Mouse (Mus musculus) CH12.LX (cell line): ENCODE data around the gene Spata18. TPM values are rescaled to one million over a fixed set of nuclear protein-coding genes. Genes with fewer than 3 reads are reported as not detected.

Experiments used
- DNase-seq: peaks from one replicate; pipeline ENCODE4 v3.0.0-alpha.2; 2013; ENCODE audit errors: extremely low read depth
- H3K27ac ChIP-seq: 2 replicates; pipeline ENCODE4 v1.5.1; 2012; ENCODE audit warnings: low read depth, mild to moderate bottlenecking, control low read depth, moderate library complexity; ENCODE audit not compliant: insufficient read depth
- H3K27me3 ChIP-seq: replicated peaks from 2 replicates; pipeline ENCODE3; 2012; ENCODE audit warnings: inconsistent platforms
- H3K36me3 ChIP-seq, 2 experiments: replicated peaks in 1 of 2; 2 replicates each; pipeline versions ENCODE3 to v1.6.1; 2012; ENCODE audit warnings: inconsistent platforms in 1 of 2, low read length in 1 of 2, mild to moderate bottlenecking in 1 of 2, mixed read lengths in 1 of 2, moderate library complexity in 1 of 2; ENCODE audit not compliant: control insufficient read depth in 1 of 2, insufficient read depth in 1 of 2
- H3K4me1 ChIP-seq, 2 experiments: 2 replicates each; pipeline ENCODE4 v1.6.1; 2012; ENCODE audit warnings: inconsistent platforms in 1 of 2, moderate library complexity in 1 of 2; ENCODE audit not compliant: insufficient read depth in 2 of 2, control insufficient read depth in 1 of 2
- H3K4me2 ChIP-seq: 2 replicates; pipeline ENCODE4 v1.6.1; 2012; ENCODE audit warnings: low read depth, mild to moderate bottlenecking, control low read depth; ENCODE audit not compliant: poor library complexity, insufficient read depth, severe bottlenecking
- H3K4me3 ChIP-seq, 3 experiments: fragments of 150-350 bp in 1 of 3; sonication (generic) in 1 of 3; replicated peaks in 1 of 3; 2 replicates each; pipeline versions ENCODE3 to v1.5.1; 2011 to 2012; ENCODE audit warnings: low read depth in 2 of 3, low read length in 2 of 3, mild to moderate bottlenecking in 2 of 3, moderate library complexity in 2 of 3, control low read depth in 1 of 3, improper control_type of control experiment in 1 of 3, inconsistent platforms in 1 of 3, mixed read lengths in 1 of 3; ENCODE audit not compliant: poor library complexity in 1 of 3
- H3K79me2 ChIP-seq: replicated peaks from 2 replicates; pipeline ENCODE4 v1.6.1; 2012; ENCODE audit warnings: mild to moderate bottlenecking, moderate library complexity; ENCODE audit not compliant: control insufficient read depth, poor library complexity, insufficient read depth, severe bottlenecking; ENCODE audit errors: extremely low read depth
- H3K9ac ChIP-seq: 2 replicates; pipeline ENCODE4 v1.6.1; 2012; ENCODE audit warnings: low read depth, mild to moderate bottlenecking, control low read depth, moderate library complexity; ENCODE audit not compliant: insufficient read depth
- H3K9me3 ChIP-seq: replicated peaks from 2 replicates; pipeline ENCODE3; 2012; ENCODE audit warnings: low read length, inconsistent platforms, mixed read lengths
- BHLHE40 ChIP-seq: IDR thresholded peaks from 2 replicates; pipeline ENCODE4 v1.6.1; 2011; ENCODE audit warnings: mild to moderate bottlenecking, low read depth, low read length, improper control_type of control experiment
- CHD1 ChIP-seq: IDR thresholded peaks from 2 replicates; pipeline ENCODE4 v1.6.1; 2012; ENCODE audit warnings: low read depth, low read length, improper control_type of control experiment, inconsistent platforms
- CHD2 ChIP-seq: IDR thresholded peaks from 2 replicates; pipeline ENCODE4 v1.6.1; 2011; ENCODE audit warnings: low read length, improper control_type of control experiment
- E2F4 ChIP-seq: IDR thresholded peaks from 2 replicates; pipeline ENCODE4 v1.6.1; 2011; ENCODE audit warnings: low read depth, low read length, improper control_type of control experiment; ENCODE audit not compliant: insufficient replicate concordance
- ELF1 ChIP-seq: IDR thresholded peaks from 2 replicates; pipeline ENCODE4 v1.6.1; 2014; ENCODE audit warnings: low read depth, mild to moderate bottlenecking, inconsistent platforms, low read length, improper control_type of control experiment
- EP300 ChIP-seq: IDR thresholded peaks from 2 replicates; pipeline ENCODE4 v1.6.1; 2011; ENCODE audit warnings: low read length, improper control_type of control experiment
- ETS1 ChIP-seq: conservative IDR thresholded peaks from 2 replicates; pipeline ENCODE4 v1.6.1; 2012; ENCODE audit warnings: low read depth, mild to moderate bottlenecking, inconsistent platforms, low read length, improper control_type of control experiment, moderate library complexity
- GABPA ChIP-seq: IDR thresholded peaks from 2 replicates; pipeline ENCODE4 v1.6.1; 2012; ENCODE audit warnings: low read depth, low read length, improper control_type of control experiment, inconsistent platforms; ENCODE audit not compliant: insufficient replicate concordance
- JUND ChIP-seq: conservative IDR thresholded peaks from 2 replicates; pipeline ENCODE4 v1.6.1; 2011; ENCODE audit warnings: low read depth, low read length, improper control_type of control experiment
- KAT2A ChIP-seq: IDR thresholded peaks from 2 replicates; pipeline ENCODE4 v1.6.1; 2012; ENCODE audit warnings: low read length, improper control_type of control experiment, inconsistent platforms; ENCODE audit not compliant: insufficient replicate concordance
- MAFK ChIP-seq: IDR thresholded peaks from 2 replicates; pipeline ENCODE4 v1.6.1; 2011; ENCODE audit warnings: low read length, improper control_type of control experiment; ENCODE audit not compliant: insufficient replicate concordance
- MAZ ChIP-seq: IDR thresholded peaks from 2 replicates; pipeline ENCODE4 v1.6.1; 2012; ENCODE audit warnings: low read depth, mild to moderate bottlenecking, inconsistent platforms, low read length, improper control_type of control experiment, moderate library complexity
- NELFE ChIP-seq: IDR thresholded peaks from 2 replicates; pipeline ENCODE4 v1.6.1; 2011; ENCODE audit warnings: low read depth, low read length, improper control_type of control experiment
- RCOR1 ChIP-seq: conservative IDR thresholded peaks from 2 replicates; pipeline ENCODE4 v1.6.1; 2012; ENCODE audit warnings: low read depth, mild to moderate bottlenecking, inconsistent platforms, low read length, improper control_type of control experiment
- SIN3A ChIP-seq: IDR thresholded peaks from 2 replicates; pipeline ENCODE4 v1.6.1; 2012; ENCODE audit warnings: low read length, improper control_type of control experiment, inconsistent platforms
- SMC3 ChIP-seq: IDR thresholded peaks from 2 replicates; pipeline ENCODE4 v1.6.1; 2011; ENCODE audit warnings: low read depth, low read length, improper control_type of control experiment
- TBP ChIP-seq: conservative IDR thresholded peaks from 2 replicates; pipeline ENCODE4 v1.6.1; 2011; ENCODE audit warnings: low read depth, low read length, improper control_type of control experiment
- TCF12 ChIP-seq: IDR thresholded peaks from 2 replicates; pipeline ENCODE4 v1.6.1; 2014; ENCODE audit warnings: low read depth, mild to moderate bottlenecking, inconsistent platforms, low read length, improper control_type of control experiment
- UBTF ChIP-seq: IDR thresholded peaks from 2 replicates; pipeline ENCODE4 v1.6.1; 2012; ENCODE audit warnings: low read depth, mild to moderate bottlenecking, inconsistent platforms, low read length, improper control_type of control experiment, moderate library complexity
- USF2 ChIP-seq: conservative IDR thresholded peaks from 2 replicates; pipeline ENCODE4 v1.6.1; 2011; ENCODE audit warnings: low read depth, low read length, improper control_type of control experiment
- ZC3H11A ChIP-seq: IDR thresholded peaks from 2 replicates; pipeline ENCODE4 v1.6.1; 2012; ENCODE audit warnings: low read depth, mild to moderate bottlenecking, inconsistent platforms, low read length, improper control_type of control experiment
- ZKSCAN1 ChIP-seq: IDR thresholded peaks from 2 replicates; pipeline ENCODE4 v1.6.1; 2012; ENCODE audit warnings: low read depth, inconsistent platforms, low read length, improper control_type of control experiment, borderline replicate concordance
- ZMIZ1 ChIP-seq: IDR thresholded peaks from 2 replicates; pipeline ENCODE4 v1.6.1; 2012; ENCODE audit warnings: low read depth, mild to moderate bottlenecking, inconsistent platforms, low read length, improper control_type of control experiment
- dilution Hi-C: fragments of 300-500 bp; cut with MboI; formaldehyde crosslinking; loops from 2 replicates; pipeline ENCODE4 v1.14.3; 2020; ENCODE audit warnings: low sequenced_read_pairs; ENCODE audit not compliant: extremely low pct_unique_long_range_greater_than_20kb, extremely low pct_ligation_motif_present
- in situ Hi-C: fragments of 300-500 bp; cut with MboI; formaldehyde crosslinking; loops from 3 replicates; pipeline ENCODE4 v1.14.3; 2019; ENCODE audit warnings: low sequenced_read_pairs, low pct_ligation_motif_present, low pct_unique_long_range_greater_than_20kb, mixed read lengths
- polyA plus RNA-seq: library from polyadenylated mRNA; unstranded; fragments of >175 nt; gene quantifications from 2 replicates; pipeline ENCODE4 v1.2.1, GENCODE M21; 2012; ENCODE audit warnings: low read depth; ENCODE audit not compliant: insufficient read length
- total RNA-seq, 2 experiments: library from RNA; depleted of rRNA; stranded (reverse); fragments of 300-350 nt in 1 of 2; fragments of >200 nt in 1 of 2; gene quantifications; 2 replicates each; pipeline ENCODE4 v1.2.3; 2012 to 2014

Spata18 gene
- total and polyA plus RNA-seq, 3 experiments, result not detected

DNA sequence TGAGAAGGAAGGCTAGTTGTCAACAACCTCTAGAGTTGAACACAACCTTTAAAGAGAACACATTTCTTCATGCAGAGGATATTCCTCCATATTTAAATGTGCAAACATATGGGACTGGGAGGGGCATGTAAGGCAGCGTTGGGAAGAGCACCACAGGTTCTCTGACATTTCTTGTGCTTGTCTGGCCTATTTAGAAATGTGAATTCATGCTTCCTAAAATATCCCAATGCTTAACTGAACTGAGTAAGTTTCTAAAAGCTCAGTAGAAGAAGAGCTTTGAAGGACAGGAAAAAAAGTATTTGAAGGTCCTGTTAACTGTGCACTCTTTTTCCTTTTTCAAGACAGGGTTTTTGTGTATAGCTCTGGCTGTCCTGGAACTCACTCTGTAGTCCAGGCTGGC is 32.2 kb upstream of the Spata18 start:
- peaks cover 0 to 6% of the 10 kb centered on the region in 2 experiments; a peak in 2 of 4 replicates for H3K4me1 ChIP-seq
- H3K4me3 ChIP-seq, result no peak overlapping the region
- no peak for DNase-seq
- H3K36me3 ChIP-seq, result no peaks in the 10 kb centered on the region
- H3K9ac ChIP-seq, result no peak overlapping the region
- no peak overlapping the region for H3K27ac ChIP-seq
- TF ChIP-seq SIN3A (no peak), KAT2A (no peak), BHLHE40 (no peak), EP300 (no peak), ZMIZ1 (no peak), ETS1 (no peak), MAZ (no peak), ZKSCAN1 (no peak), CHD1 (no peak), GABPA (no peak), RCOR1 (no peak), USF2 (no peak), SMC3 (no peak), TCF12 (no peak)
- TF ChIP-seq, all 38 proteins: peak for 0
- dilution Hi-C loops, result no loop called here
- in situ Hi-C loops, result no loop called here
- no peaks in the 10 kb centered on the region for H3K79me2 ChIP-seq
- no peak overlapping the region for H3K4me2 ChIP-seq
- no peaks in the 10 kb centered on the region for H3K9me3 ChIP-seq
- no peaks in the 10 kb centered on the region for H3K27me3 ChIP-seq

GRCm38 (mm10) chr5:73625505-73625904 is 25.7 kb upstream of the Spata18 start:
- Histone ChIP-seq H3K27me3 (no peaks in the 10 kb centered on the region), H3K79me2 (no peaks in the 10 kb centered on the region), H3K9me3 (no peaks in the 10 kb centered on the region), H3K4me3 (no peak overlapping the region), H3K9ac (no peak overlapping the region), H3K36me3 (no peaks in the 10 kb centered on the region), H3K4me1 (peaks cover 0 to 5% of the 10 kb centered on the region in 2 experiments; a peak in 3 of 4 replicates), H3K27ac (no peak overlapping the region), H3K4me2 (no peak overlapping the region)
- DNase-seq, result no peak
- dilution Hi-C loops, result no loop called here
- TF ChIP-seq MAFK (no peak), MAZ (no peak), NELFE (no peak), CHD2 (no peak), ETS1 (no peak), E2F4 (no peak), RCOR1 (no peak), JUND (no peak), ELF1 (no peak), CHD1 (no peak), ZC3H11A (no peak), UBTF (no peak), TBP (no peak), ZKSCAN1 (no peak), BHLHE40 (no peak)
- in situ Hi-C loops, result no loop called here
